In genomic region chr16:70550835-70551234, GRCm38 (mm10) we compare ENCODE assay signal across 22 mouse cellular contexts.
"Had no signal": no experiment of that assay in that cellular context is flagged by ENCODE, and none has a peak within 500 bp of the region (broad histone marks: within the 10 kb centered on the region; RNA-seq: fewer than 3 reads in every experiment).

No protein-coding gene starts in this region.

- H3K36me3 ChIP-seq: intestine, embryonic 15.5 days; limb, embryonic 12.5 days; limb, embryonic 15.5 days; neural tube, embryonic 12.5 days; neural tube, embryonic 15.5 days had no signal

- ATAC-seq: intestine, embryonic 15.5 days; liver, postnatal 0 days; lung, postnatal 0 days had no signal

- H3K9me3 ChIP-seq: intestine, embryonic 15.5 days; limb, embryonic 12.5 days; limb, embryonic 15.5 days; neural tube, embryonic 12.5 days; neural tube, embryonic 15.5 days had no signal

- H3K9ac ChIP-seq: intestine, embryonic 15.5 days; limb, embryonic 12.5 days; limb, embryonic 15.5 days; liver, embryonic 14.5 days; liver, postnatal 0 days; lung, embryonic 14.5 days; neural tube, embryonic 12.5 days; neural tube, embryonic 15.5 days had no signal

- H3K27me3 ChIP-seq: intestine, embryonic 15.5 days; limb, embryonic 12.5 days; limb, embryonic 15.5 days; neural tube, embryonic 12.5 days; neural tube, embryonic 15.5 days had no signal

- H3K4me3 ChIP-seq: intestine, embryonic 15.5 days; layer of hippocampus, adult 2 months; left cerebral cortex, adult 2 months; limb, embryonic 12.5 days; limb, embryonic 15.5 days; neural tube, embryonic 12.5 days; neural tube, embryonic 15.5 days had no signal

- H3K4me2 ChIP-seq: intestine, embryonic 15.5 days; limb, embryonic 12.5 days; limb, embryonic 15.5 days; liver, embryonic 11.5 days; lung, embryonic 14.5 days; neural tube, embryonic 12.5 days; neural tube, embryonic 15.5 days had no signal

- H3K4me1 ChIP-seq: intestine, embryonic 15.5 days; limb, embryonic 12.5 days; limb, embryonic 15.5 days; neural tube, embryonic 12.5 days; neural tube, embryonic 15.5 days had no signal

- DNase-seq: kidney, adult 18-20 months; kidney, adult 9 months; kidney, postnatal 25 days; layer of hippocampus, adult 9-11 months; left cerebral cortex, postnatal 4 days; liver, postnatal 0 days; lung, embryonic 14.5 days; thymus, adult 2 months; thymus, postnatal 14 days; thymus, postnatal 4 days had no signal

- H3K27ac ChIP-seq: intestine, embryonic 15.5 days; kidney, postnatal 0 days; layer of hippocampus, adult 2 months; left cerebral cortex, adult 2 months; limb, embryonic 12.5 days; limb, embryonic 15.5 days; liver, embryonic 14.5 days; macrophage; neural tube, embryonic 12.5 days; neural tube, embryonic 15.5 days had no signal
